Mouse (Mus musculus) Patski (cell line): ENCODE data around the gene Prrg4. TPM values are rescaled to one million over a fixed set of nuclear protein-coding genes. Genes with fewer than 3 reads are reported as not detected.

Source experiments
- ATAC-seq: fragments of 100-300 bp; one replicate; pipeline ENCODE4 v1.8.0; 2021
- CTCF ChIA-PET: fragments of 350-600 bp; sonication (Branson Sonifier 250); formaldehyde crosslinking; loops from one replicate; lab custom pipeline; 2022; ENCODE audit warnings: inconsistent platforms; lab: Charles Lee
- POLR2A ChIA-PET: fragments of 350-600 bp; sonication (Branson Sonifier 250); formaldehyde crosslinking; loops from one replicate; lab custom pipeline; 2022; ENCODE audit warnings: antibody characterized with exemption, inconsistent platforms; lab: Charles Lee
- DNase-seq: peaks from one replicate; pipeline ENCODE4 v3.0.0-alpha.2; 2011; ENCODE audit warnings: low read depth, low spot score
- H3K27me3 ChIP-seq: fragments of 371-371 bp; one replicate; pipeline ENCODE4 v1.5.1; 2021
- CTCF ChIP-seq: fragments of 100-300 bp; IDR thresholded peaks from one replicate; pipeline ENCODE4 v1.5.1; 2021
- in situ Hi-C: fragments of 300-500 bp; cut with MboI; formaldehyde crosslinking; loops from 3 replicates; pipeline ENCODE4 v1.11.1; 2018; ENCODE audit warnings: low pct_unique_long_range_greater_than_20kb, mixed read lengths
- polyA plus RNA-seq: library from polyadenylated mRNA; unstranded; gene quantifications from one replicate; pipeline ENCODE4 v1.2.3, GENCODE M21; 2021

Gene Prrg4
- polyA plus RNA-seq, 1 experiment from 2014 or later: 6.5 TPM

DNA sequence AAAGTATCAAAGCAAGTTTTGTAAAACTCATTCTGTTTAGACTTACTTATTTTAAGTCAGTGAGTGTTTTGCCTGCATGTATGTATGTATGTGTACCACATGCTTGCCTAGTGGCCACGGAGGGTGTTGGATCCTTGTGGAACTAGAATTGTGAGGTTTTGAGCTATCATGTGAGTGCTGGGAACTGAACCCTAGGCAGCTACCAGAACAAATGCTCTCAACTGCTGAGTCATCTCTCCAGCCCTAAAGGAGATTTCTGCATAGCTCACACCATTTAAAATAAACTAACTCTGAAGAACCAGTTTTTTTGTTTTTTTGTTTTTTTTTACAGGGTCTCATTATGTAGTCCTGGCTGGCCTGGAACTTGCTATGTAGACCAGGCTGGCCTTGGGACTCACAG is 6.5 kb upstream of the Prrg4 start:
- in situ Hi-C loops: no loop called here
- no peaks in the 10 kb centered on the region for H3K27me3 ChIP-seq
- TF ChIP-seq CTCF: no peak
- ChIA-PET POLR2A (interaction anchor here (0.6 kb wide), 1 partner anchor 150 kb away, joined by 3 read pairs; no protein-coding TSS in a partner anchor), CTCF (no interaction called here)
- DNase-seq (no peak), ATAC-seq (no peak)

DNA sequence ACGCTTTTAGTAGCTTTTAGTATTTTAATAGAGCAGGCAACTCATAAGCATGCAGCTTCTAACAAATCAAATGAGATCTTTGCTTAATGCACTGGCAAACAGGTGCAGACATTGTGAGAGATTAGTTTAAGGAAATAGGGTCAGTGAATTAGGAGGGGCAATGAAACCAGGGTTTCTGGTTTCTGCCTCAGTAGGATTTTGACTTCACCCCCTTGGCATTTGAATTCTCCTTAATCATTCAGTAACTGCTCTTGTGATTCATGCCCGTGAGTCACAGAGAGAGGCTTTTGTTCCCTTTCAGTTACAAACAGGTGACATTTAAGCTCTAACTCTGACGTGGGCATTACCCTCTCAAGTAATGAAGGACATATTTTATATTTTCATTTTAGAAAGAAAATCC is 6.1 kb upstream of the Prrg4 start:
- in situ Hi-C loops: no loop called here
- ChIA-PET POLR2A (no interaction called here), CTCF (no interaction called here)

DNA sequence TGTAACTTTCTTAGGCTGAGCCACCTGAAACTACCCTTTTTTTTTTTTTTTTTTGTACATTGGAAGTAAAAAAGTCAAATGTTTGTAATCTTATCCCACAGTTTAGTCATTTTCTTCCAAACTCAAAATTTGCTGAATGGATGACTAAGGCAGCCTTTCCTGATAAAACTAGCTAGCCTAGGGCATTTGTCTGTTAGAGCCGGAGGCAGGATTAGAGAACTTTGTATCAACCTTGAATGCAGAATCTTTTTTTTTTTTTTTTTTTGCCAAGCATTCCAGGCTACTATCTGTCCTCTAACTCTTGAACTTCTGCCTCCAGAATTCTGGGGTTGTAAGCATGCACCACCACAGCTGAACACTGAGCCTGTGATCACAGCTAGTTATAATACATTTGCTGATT is 5.2 kb upstream of the Prrg4 start:
- DNase-seq (no peak), ATAC-seq (no peak)
- ChIA-PET CTCF (no interaction called here), POLR2A (interaction anchor here (0.6 kb wide), 1 partner anchor 1100 kb away, joined by 3 read pairs; no protein-coding TSS in a partner anchor)
- no peaks in the 10 kb centered on the region for H3K27me3 ChIP-seq
- TF ChIP-seq CTCF: no peak
- in situ Hi-C loops: no loop called here

More for the DNA sequence above, 6.1 kb upstream of the Prrg4 start:
- ATAC-seq (no peak), DNase-seq (peak; percentile 19)
- no peak for TF ChIP-seq CTCF
- no peaks in the 10 kb centered on the region for H3K27me3 ChIP-seq

- DNase-seq: no peak
- no peaks in the 10 kb centered on the region for H3K27me3 ChIP-seq
- ChIA-PET POLR2A (no interaction called here), CTCF (interaction anchor here (1.1 kb wide), 1 partner anchor 35 kb away, joined by 3 read pairs; no protein-coding TSS in a partner anchor)
- no peak for TF ChIP-seq CTCF
- in situ Hi-C loops: no loop called here
- ATAC-seq: no peak
Observed at GRCm38 (mm10) chr2:104852546-104852945, 2.9 kb upstream of the Prrg4 start.

DNA sequence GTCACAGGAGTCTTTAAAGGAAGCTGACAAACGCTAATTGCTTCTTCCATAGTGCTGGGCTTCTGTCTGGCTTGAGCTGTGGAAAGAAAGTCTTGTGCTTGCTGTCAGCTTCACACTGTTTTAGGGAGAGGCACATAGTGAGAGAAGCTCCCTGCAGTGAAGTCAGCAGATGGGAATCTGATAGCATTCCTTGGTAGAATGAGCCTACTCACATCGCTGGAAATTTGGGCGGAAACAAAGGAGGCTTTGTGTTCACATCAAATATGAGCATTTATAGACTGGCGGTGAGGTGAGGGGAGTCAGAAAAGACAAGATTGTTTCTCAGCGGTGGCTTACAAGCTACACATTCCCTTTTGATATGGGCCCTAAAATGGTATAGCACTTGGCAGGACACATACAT is 2.0 kb upstream of the Prrg4 start:
- H3K27me3 ChIP-seq: no peaks in the 10 kb centered on the region
- CTCF ChIA-PET: no interaction called here
- no peak for TF ChIP-seq CTCF
- no peak for DNase-seq
- ATAC-seq: no peak
- in situ Hi-C loops: no loop called here
- POLR2A ChIA-PET: no interaction called here

DNA sequence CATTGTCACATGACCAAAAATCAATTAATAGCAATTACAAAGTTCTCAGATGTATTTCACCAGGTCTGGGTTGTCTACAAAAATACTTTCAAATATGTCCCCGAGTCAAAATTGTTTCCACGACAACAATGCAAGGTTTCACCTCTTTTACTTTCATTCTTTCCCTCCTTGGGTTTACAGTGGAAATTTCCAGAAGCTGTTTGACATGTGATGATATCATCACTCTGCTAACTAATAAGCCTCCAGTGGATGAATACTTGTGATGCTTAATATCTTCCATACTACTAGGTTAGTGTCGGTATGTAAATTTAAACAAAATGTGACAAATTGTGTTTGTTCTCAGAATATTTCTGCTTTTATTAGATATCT is 299 bp upstream of the Prrg4 start:
- no peak for TF ChIP-seq CTCF
- POLR2A ChIA-PET: interaction anchor here (0.6 to 1.1 kb wide), 2 partner anchors 10 to 21 kb away, joined by 4 to 5 read pairs; no protein-coding TSS in a partner anchor
- DNase-seq: no peak
- ATAC-seq: no peak
- CTCF ChIA-PET: interaction anchor here (0.8 to 1.5 kb wide), 2 partner anchors 14 to 15 kb away, joined by 3 to 5 read pairs; no protein-coding TSS in a partner anchor
- in situ Hi-C loops: no loop called here
- no peaks in the 10 kb centered on the region for H3K27me3 ChIP-seq

DNA sequence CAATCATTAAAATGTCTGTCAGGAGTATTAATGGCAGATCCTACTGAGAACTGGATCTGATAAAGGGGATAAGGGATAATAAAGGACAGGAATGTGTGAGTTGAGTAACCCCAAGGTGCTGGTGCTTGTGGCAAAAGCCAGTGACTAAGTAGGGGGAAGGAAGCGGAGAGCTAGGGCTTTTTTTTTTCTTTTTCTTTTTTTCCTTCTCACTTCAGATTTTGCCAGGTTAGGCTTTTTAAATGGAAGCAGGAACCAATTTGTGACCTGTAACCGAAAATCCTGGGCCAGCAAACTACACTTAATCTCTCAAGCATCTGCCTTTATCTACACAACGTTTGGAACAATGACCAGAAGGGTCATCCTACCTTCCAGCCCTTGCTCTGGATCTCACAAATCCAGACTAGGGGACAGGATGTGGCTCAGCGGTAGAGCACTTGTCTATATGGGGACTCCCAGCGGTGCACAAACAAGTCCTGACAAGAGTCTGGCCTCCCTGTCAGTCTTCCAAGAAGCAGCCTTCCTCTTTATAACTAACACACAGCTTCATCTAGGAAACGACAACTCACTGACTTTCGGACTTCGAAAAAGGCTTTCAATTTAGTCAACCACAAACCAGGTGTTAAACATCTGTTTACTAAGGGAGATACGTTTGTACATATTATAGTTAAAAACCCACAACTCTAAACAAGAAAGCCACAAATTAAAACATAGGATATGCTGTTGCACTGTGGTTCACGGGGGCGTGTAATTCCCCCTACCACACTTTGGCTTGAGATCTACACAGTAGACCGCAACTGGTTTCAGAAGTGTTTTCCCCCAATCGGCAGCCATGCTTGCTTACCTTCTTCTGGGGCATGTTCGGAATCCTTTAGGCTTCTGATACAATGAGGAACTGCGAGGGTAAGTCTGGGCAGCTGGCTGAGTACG is 1.2 kb downstream of the Prrg4 start:
- in situ Hi-C loops: no loop called here
- CTCF ChIA-PET: interaction anchor here (1.2 to 1.3 kb wide), 2 partner anchors 10 to 163 kb away, joined by 3 to 4 read pairs; no protein-coding TSS in a partner anchor
- no peak for DNase-seq

DNA sequence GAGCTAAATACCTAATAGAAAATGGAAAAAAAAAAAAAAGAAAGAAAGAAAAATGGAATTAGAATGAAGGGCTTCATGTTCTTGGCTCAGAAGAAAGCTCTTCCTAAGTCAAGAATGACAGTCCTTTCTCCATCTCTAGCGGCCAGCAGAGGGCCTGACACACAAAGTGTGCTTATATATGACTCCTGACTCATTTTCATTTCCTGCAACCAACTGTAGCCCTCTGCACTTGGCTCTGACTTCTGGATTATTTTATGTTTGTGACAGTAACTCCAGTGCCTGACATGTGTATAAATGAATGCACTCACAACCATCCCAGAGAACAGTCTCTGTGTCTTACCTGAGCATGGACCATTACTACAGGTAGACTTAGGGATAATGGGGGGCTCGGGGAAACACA is 2.0 kb downstream of the Prrg4 start:
- no peaks in the 10 kb centered on the region for H3K27me3 ChIP-seq
- DNase-seq: no peak
- POLR2A ChIA-PET: no interaction called here
- peak; percentile 63 for TF ChIP-seq CTCF
- in situ Hi-C loops: no loop called here
- ATAC-seq: peak; percentile 63
- CTCF ChIA-PET: interaction anchor here (0.9 to 1.3 kb wide), 3 partner anchors 9 to 382 kb away, joined by 3 to 4 read pairs (median 3); no protein-coding TSS in a partner anchor

More for the DNA sequence above, 1.2 kb downstream of the Prrg4 start:
- TF ChIP-seq CTCF: no peak
- no peak for ATAC-seq
- POLR2A ChIA-PET: interaction anchor here (0.7 kb wide), 1 partner anchor 425 kb away, joined by 3 read pairs; no protein-coding TSS in a partner anchor
- H3K27me3 ChIP-seq: no peaks in the 10 kb centered on the region

GRCm38 (mm10) chr2:104846638-104847414 is 2.9 kb downstream of the Prrg4 start:
- TF ChIP-seq CTCF: no peak
- no peaks in the 10 kb centered on the region for H3K27me3 ChIP-seq
- ATAC-seq (no peak), DNase-seq (no peak)
- CTCF ChIA-PET: interaction anchor here (0.9 to 1.3 kb wide), 3 partner anchors 8 to 383 kb away, joined by 3 to 4 read pairs (median 3); no protein-coding TSS in a partner anchor
- in situ Hi-C loops: no loop called here
- POLR2A ChIA-PET: no interaction called here

GRCm38 (mm10) chr2:104842559-104842958 is 7.1 kb downstream of the Prrg4 start:
- DNase-seq (no peak), ATAC-seq (no peak)
- H3K27me3 ChIP-seq: no peaks in the 10 kb centered on the region
- CTCF ChIA-PET: interaction anchor here (1.8 kb wide), 1 partner anchor 406 kb away, joined by 3 read pairs; no protein-coding TSS in a partner anchor
- TF ChIP-seq CTCF: no peak
- in situ Hi-C loops: no loop called here
- POLR2A ChIA-PET: no interaction called here
